Mouse (Mus musculus): ENCODE results near the gene Dip2c. TPM values are rescaled to one million over a fixed set of nuclear protein-coding genes. Genes with fewer than 3 reads are reported as not detected.

Dip2c gene
- 31.5 TPM for polyA plus RNA-seq (2014; fragmentation: Illumina TruSeq; extraction: RNeasy Lipid Tissue Mini Kit (QIAGEN cat#74804))

GRCm38 (mm10) chr13:9276322-9276855 is at the start of gene Dip2c:
Dip2c (plus strand) TSS chr13:9276528.

Other genes starting within 250 kb of the Dip2c start
- gene Larp4b, start 182.6 kb upstream of the Dip2c start, polyA plus RNA-seq (2014; fragmentation: Illumina TruSeq; extraction: RNeasy Lipid Tissue Mini Kit (QIAGEN cat#74804)), result 64.2 TPM

Measured in ovary, adult 10 weeks (tissue).